Mouse (Mus musculus): Measurements from ENCODE around the gene Zc3h10. TPM values are rescaled to one million over a fixed set of nuclear protein-coding genes. Genes with fewer than 3 reads are reported as not detected.
"Not testable (repeated sequence)": the region's sequence is repeated elsewhere in the genome, so short reads cannot be mapped to it uniquely, and the experiment has no call there.

The Zc3h10 gene
- total RNA-seq, 2 experiments from 2014 or later = 7.2 to 8.8 TPM

DNA sequence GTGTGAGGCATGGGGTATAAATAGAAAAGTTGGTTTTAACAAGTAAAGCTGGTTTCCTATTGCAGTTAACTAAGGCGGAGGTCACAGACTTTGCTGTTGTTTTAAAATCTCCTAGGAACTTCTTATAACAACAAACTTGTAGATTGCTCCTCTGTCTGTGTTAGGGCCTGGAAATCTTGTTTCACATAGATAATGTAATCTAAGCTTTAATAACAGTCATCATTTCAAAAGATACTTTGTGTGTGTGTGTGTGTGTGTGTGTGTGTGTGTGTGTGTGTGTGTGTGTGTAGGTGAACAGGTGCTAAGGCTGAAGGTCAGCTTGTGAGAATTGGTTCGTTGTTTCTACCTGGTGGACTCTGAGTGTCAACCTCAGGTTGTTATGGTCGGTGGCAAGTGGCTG is 43.6 kb downstream of the Zc3h10 start:
- no peak for DNase-seq
- intact Hi-C loops (cut with DNase I) = no loop called here

- DNase-seq = no peak
- intact Hi-C loops (cut with DNase I) = loop anchor here (2.0 kb wide), 1 partner anchor 21 kb away; the partner anchor contains the start of gene Esyt1
These were observed 44.0 kb downstream of the Zc3h10 start for GRCm38 (mm10) chr10:128503532-128503931.

GRCm38 (mm10) chr10:128502341-128502740 is 45.2 kb downstream of the Zc3h10 start:
- no peak for DNase-seq
- intact Hi-C loops (cut with DNase I) = loop anchor here (2.0 kb wide), 1 partner anchor 22 kb away; the partner anchor contains the start of gene Esyt1

- intact Hi-C loops (cut with DNase I) = loop anchor here (2.0 kb wide), 1 partner anchor 48 kb away; the partner anchor contains the start of gene Zc3h10
- peak; percentile 72 to 81 for DNase-seq
These were observed 48.4 kb downstream of the Zc3h10 start for GRCm38 (mm10) chr10:128499116-128499671.

DNA sequence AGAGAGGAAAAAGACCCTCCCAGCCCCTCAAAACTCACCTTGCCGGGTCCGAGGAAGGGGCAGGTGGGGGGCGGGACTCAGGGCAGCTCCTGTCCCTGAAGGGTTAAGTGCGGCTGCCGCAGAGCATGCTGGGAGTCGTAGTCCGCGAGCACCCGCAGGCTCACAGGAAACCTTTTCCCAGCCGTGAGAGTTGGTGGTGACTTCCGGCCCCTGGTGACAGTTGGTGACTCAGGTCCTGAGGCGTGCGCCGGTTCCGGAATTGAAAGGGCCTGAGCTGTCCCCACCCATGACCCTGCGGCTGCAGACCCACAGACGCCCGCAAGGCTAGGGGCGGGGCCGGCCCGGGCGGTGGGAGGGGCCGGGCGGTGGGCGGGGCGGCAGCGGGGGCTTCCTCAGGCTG is 49.0 kb downstream of the Zc3h10 start, which contains the start of gene Myl6b:
TSS of gene Myl6b (minus strand) at position 96 of the 400 bp plus-strand sequence.
- intact Hi-C loops (cut with DNase I) = loop anchor here (2.0 kb wide), 1 partner anchor 48 kb away; the partner anchor contains the start of gene Zc3h10
- DNase-seq = peak; percentile 91 to 93

DNA sequence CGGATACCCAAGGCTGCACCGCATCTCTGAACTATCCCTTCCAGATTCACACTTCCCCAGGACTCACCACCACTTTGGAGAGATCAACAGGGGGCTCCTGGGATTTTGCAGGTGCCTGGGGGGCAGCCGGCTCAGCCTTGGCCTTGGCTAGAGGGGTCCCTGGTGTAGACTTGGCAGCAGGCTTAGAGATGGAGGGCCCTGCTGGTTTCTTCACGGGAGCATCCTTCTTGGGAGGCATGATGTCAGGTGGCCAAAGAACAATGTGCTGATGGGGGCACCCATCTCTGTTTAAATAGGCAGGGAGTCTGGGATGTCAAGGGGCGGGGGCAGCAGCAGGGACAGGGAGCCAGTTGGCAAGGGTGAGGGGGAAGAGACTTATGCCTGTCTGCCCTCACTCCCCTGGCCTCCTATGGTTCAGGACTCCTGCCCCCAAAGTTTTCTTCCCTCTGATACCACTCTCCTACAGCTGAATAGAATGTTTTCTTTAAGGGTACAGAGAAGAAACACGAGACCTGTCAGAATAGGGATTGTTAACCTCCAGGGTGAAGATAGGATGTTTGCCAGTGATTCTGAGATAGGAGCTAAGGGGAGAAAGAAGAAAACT is 50.3 kb downstream of the Zc3h10 start:
- intact Hi-C loops (cut with DNase I) = no loop called here
- no peak for DNase-seq

GRCm38 (mm10) chr10:128496509-128497077 is 51.0 kb downstream of the Zc3h10 start:
- intact Hi-C loops (cut with DNase I) = no loop called here
- DNase-seq = no peak

GRCm38 (mm10) chr10:128495903-128496302 is 51.7 kb downstream of the Zc3h10 start:
- no peak for DNase-seq
- intact Hi-C loops (cut with DNase I) = no loop called here

GRCm38 (mm10) chr10:128495270-128495669 is 52.3 kb downstream of the Zc3h10 start:
- intact Hi-C loops (cut with DNase I) = no loop called here
- no peak for DNase-seq

DNA sequence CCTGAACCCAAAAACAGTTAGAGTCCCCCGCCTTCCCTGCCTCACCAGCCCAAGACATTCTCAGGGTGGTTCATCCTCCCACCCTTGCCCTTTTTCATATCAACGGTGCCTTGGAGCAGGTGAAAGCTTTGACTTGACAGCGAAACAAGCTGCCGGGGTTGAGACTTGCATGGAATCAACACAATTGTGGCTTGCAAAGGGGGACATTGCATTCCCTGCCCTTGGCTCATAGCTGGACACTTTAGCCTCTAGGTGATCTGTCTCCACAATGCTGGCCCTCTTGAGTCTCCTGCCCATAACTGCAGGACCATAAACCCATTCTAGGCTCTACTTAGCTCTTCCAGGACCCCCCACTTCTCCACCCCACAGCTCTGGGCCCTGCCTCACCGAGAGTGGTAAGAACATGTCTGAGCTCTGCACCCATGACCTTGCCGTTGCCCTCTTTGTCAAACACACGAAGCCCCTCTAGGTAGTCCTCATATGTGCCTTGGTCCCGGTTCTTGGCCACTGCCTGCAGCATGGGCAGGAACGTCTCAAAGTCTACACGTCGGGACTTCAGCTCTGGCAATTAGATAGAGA is 52.8 kb downstream of the Zc3h10 start:
- DNase-seq = no peak
- intact Hi-C loops (cut with DNase I) = loop anchor here (5.0 kb wide), 1 partner anchor 33 kb away; the partner anchor contains the start of gene Esyt1

DNA sequence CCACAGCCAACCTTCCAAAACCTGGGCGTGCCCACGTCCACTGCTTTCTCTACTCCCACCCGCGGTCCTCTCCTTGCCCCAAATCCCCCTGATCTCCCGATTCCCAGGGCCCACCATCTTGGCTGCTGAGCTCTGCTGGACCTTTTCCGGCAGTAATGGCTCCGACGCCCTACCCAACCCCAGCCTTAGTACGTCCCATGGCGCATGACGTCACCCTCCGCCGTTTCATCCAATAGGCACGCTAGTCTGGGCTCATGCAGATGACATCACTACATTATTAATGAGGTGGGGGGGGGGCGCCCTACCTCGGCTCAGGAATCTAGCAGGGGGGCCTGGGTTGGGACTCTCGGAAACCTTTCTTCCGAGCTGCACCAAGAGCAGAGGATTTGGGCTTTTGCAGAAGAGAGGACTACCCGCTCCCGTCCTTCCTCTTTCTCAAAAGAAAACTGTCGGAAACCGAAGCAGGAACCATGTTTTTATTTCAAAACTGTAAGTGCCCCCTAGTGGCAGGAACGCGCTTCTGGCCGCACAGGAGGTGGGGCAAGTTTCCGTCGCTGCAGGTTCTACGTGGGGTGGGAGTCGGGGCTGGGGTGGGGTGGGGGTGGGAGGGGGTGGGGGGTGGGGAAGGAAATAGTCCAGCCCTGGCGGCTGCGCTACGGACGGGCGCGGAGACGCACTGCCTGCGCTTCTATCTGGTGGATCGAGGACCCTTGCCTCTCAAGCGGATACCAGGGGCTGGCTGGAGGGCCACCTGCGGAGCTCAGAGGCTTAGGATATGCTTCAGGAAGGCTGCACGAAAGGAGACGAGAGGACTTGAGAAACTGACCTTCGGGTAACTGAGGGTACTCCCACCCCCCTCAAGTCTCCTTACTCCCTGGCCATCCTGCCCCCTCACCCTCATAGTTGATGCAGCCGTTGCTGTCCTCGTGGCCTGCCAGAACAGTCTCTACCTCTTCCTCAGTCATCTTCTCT is 53.6 kb downstream of the Zc3h10 start, which contains the start of gene Myl6:
TSS of gene Myl6 (minus strand) at position 451 of the 972 bp plus-strand sequence.
- peak; percentile 95 to 97 for DNase-seq
- intact Hi-C loops (cut with DNase I) = loop anchor here (5.0 kb wide), 1 partner anchor 33 kb away; the partner anchor contains the start of gene Esyt1

GRCm38 (mm10) chr10:128493319-128493694 is 54.3 kb downstream of the Zc3h10 start:
- intact Hi-C loops (cut with DNase I) = loop anchor here (5.0 kb wide), 1 partner anchor 34 kb away; the partner anchor contains the start of gene Esyt1
- no peak for DNase-seq

GRCm38 (mm10) chr10:128492633-128493311 is 54.8 kb downstream of the Zc3h10 start:
- intact Hi-C loops (cut with DNase I) = loop anchor here (5.0 kb wide), 1 partner anchor 35 kb away; the partner anchor contains the start of gene Esyt1
- DNase-seq = peak; percentile 68 to 76

DNA sequence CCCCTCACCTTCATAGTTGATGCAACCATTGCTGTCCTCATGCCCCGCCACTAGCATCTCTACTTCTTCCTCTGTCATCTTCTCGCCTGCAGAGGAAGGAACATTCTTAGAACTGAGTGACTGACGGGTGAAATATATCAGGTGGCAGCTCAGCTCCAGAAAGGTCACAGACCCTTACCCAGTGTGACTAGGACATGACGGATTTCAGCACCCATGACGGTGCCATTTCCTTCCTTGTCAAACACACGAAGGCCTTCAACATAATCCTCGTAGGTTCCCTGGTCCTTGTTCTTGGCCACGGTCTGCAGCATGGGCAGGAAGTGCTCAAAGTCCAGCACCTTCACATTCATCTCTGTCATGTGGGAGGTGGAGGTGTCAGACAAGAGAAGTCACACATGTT is 55.5 kb downstream of the Zc3h10 start:
- intact Hi-C loops (cut with DNase I) = loop anchor here (5.0 kb wide), 1 partner anchor 35 kb away; the partner anchor contains the start of gene Esyt1
- DNase-seq = not testable (repeated sequence)

Small RNA genes lying within 50 kb of the gene (microRNA-seq; reads per million reads assigned to microRNA genes)
- gene Gm47275 (ENCODE audit: borderline number of aligned reads in 2 of 2) = 0 reads per million in 2 experiments
- 0.72 to 1.3 reads per million in 2 experiments for gene Mir6916 (ENCODE audit: borderline number of aligned reads in 2 of 2)
- 0 reads per million in 2 experiments for gene Mir6917 (ENCODE audit: borderline number of aligned reads in 2 of 2)

Other genes starting within 250 kb of the Zc3h10 start
- gene Il23a, start 249.0 kb downstream of the Zc3h10 start, total RNA-seq (2021) = not detected
- gene Pan2, start 244.4 kb downstream of the Zc3h10 start, total RNA-seq (2021) = 1 to 10 TPM; 7.5 to 7.6 TPM
- gene Cnpy2, start 225.3 kb downstream of the Zc3h10 start, total RNA-seq (2021) = 10 to 100 TPM; 65.4 to 67.3 TPM
- 1,000 to 10,000 TPM; 1,152 to 1,240 TPM for gene Cs, start 210.0 kb downstream of the Zc3h10 start, total RNA-seq (2021)
- gene Coq10a, start 178.8 kb downstream of the Zc3h10 start, total RNA-seq (2021) = 100 to 1,000 TPM; 304 to 339 TPM
- 10 to 100 TPM; 41.2 to 43.2 TPM for gene Ankrd52, start 170.7 kb downstream of the Zc3h10 start, total RNA-seq (2021)
- gene Slc39a5, start 146.5 kb downstream of the Zc3h10 start, total RNA-seq (2021) = not detected
- gene Nabp2, start 136.3 kb downstream of the Zc3h10 start, total RNA-seq (2021) = 10 to 100 TPM; 44.6 to 49.6 TPM
- 10 to 100 TPM; 16.3 to 18.3 TPM for gene Rnf41, start 136.1 kb downstream of the Zc3h10 start, total RNA-seq (2021)
- gene Smarcc2, start 88.5 kb downstream of the Zc3h10 start, total RNA-seq (2021) = 10 to 100 TPM; 79.8 to 82.7 TPM
- gene Myl6, start 53.6 kb downstream of the Zc3h10 start, total RNA-seq (2021) = 100 to 1,000 TPM; 267 to 286 TPM
- 1 to 10 TPM; 2.8 to 3.2 TPM for gene Myl6b, start 49.1 kb downstream of the Zc3h10 start, total RNA-seq (2021)
- gene Esyt1, start 21.9 kb downstream of the Zc3h10 start, total RNA-seq (2021) = 10 to 100 TPM; 19.3 TPM
- 1,000 to 10,000 TPM; 1,509 to 1,535 TPM for gene Rpl41, start 1.5 kb upstream of the Zc3h10 start, total RNA-seq (2021)
- gene Pa2g4, start 18.2 kb upstream of the Zc3h10 start, total RNA-seq (2021) = 10 to 100 TPM; 43.4 to 50.5 TPM
- 1 to 10 TPM; 8.9 to 9.2 TPM for gene Erbb3, start 41.9 kb upstream of the Zc3h10 start, total RNA-seq (2021)
- gene Rps26, start 79.0 kb upstream of the Zc3h10 start, total RNA-seq (2021) = 100 to 1,000 TPM; 246 to 289 TPM
- under 1 TPM; 0.62 to 0.69 TPM for gene Ikzf4, start 98.2 kb upstream of the Zc3h10 start, total RNA-seq (2021)
- 10 to 100 TPM; 23.7 to 27.0 TPM for gene Suox, start 126.3 kb upstream of the Zc3h10 start, total RNA-seq (2021)
- gene Rab5b, start 148.5 kb upstream of the Zc3h10 start, total RNA-seq (2021) = 10 to 100 TPM; 80.8 to 81.1 TPM
- gene Pmel, start 156.4 kb upstream of the Zc3h10 start, total RNA-seq (2021) = under 1 TPM; 0.46 to 0.50 TPM
- gene Cdk2, start 157.3 kb upstream of the Zc3h10 start, total RNA-seq (2021) = 10 to 100 TPM; 13.8 to 13.9 TPM
- gene Dgka, start 197.1 kb upstream of the Zc3h10 start, total RNA-seq (2021) = 10 to 100 TPM; 11.5 to 12.8 TPM
- gene Pym1, start 200.1 kb upstream of the Zc3h10 start, total RNA-seq (2021) = 1 to 10 TPM; 7.8 to 9.7 TPM
- gene Mmp19, start 243.1 kb upstream of the Zc3h10 start, total RNA-seq (2021) = 1 to 10 TPM; 3.5 to 4.0 TPM

All from heart, postnatal 36 days (tissue).